Mouse (Mus musculus) liver, adult 2 months (tissue): ENCODE data around the gene Rasgrf2.

Experiments used
- CTCF ChIP-seq: fragments of 200-500 bp; IDR thresholded peaks from 2 replicates; pipeline ENCODE4 v1.5.1; 2011; ENCODE audit warnings: low read depth, low read length, control low read depth
- POLR2A ChIP-seq: fragments of 200-500 bp; IDR thresholded peaks from 2 replicates; pipeline ENCODE4 v1.6.1; 2011; ENCODE audit warnings: low read length, control low read depth; ENCODE audit not compliant: insufficient read depth; ENCODE audit errors: extremely low read depth

GRCm38 (mm10) chr13:91928605-91929389, 202.7 kb downstream of the Rasgrf2 start:
- TF ChIP-seq CTCF (peak; percentile 2; the same call in 1 of the 2 replicates), POLR2A (no peak)
